Mouse (Mus musculus): ENCODE measurements around the gene Crybg2.
A peak's percentile ranks its signal among the peaks of the same experiment; 100 is the strongest.

DNA sequence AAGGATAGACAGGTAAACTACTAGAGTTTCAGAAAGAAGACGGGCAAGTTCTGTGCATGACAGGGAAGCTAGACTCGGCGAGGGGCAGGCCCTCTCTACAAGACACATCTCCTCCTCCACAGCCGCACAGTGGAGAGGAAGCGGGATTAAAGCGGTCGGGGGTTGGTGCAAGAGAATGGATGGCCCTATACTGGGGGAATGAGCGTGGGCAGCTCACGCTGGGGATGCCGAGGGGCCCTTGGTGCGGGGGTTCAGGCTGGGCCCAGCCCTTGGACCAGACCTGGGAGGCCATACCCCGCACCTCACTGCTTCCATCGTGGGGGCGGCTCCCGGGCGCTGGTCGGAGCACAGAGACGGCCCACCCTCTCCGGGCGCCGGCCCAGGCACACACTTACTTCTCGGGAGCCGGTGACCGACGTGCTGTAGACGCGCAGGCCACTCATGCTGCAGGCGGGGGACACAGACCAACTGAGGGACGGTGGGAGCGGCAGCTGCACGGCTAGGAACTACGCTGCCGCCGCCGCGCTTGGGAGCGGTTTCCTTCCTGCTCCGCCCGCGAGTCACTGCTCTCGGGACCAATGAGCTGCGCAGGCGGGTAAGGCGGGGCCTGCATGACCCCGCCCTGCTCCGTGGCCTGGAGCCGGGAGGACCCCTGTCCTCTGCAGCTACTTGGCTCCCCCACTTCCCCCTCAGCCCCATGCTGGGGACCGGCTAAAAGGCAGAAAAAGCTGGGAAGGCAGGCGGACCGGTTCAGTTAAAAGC is 67.8 kb downstream of the Crybg2 start, which contains the start of gene Sh3bgrl3:
- TF ChIP-seq CTCF (IDR thresholded peaks at IDR 0.05 in 2 of 3, conservative IDR thresholded peaks at IDR 0.05 in 1 of 3; ENCODE audit: control insufficient read depth in 1 of 3, insufficient read depth in 1 of 3, low read depth in 2 of 3, low read length in 3 of 3, poor library complexity in 1 of 3, severe bottlenecking in 1 of 3) (no peak), MAFK (IDR thresholded peaks at IDR 0.05; ENCODE audit: borderline replicate concordance, low read depth, low read length) (no peak), ETS1 (IDR thresholded peaks at IDR 0.05; ENCODE audit: low read depth, low read length) (0 out of 2 replicates have a peak, but pooled peaks have one; percentile 32), SIN3A (IDR thresholded peaks at IDR 0.05; ENCODE audit: low read length) (peak; percentile 70), MAX (IDR thresholded peaks at IDR 0.05; ENCODE audit: low read length) (0 out of 2 replicates have a peak, but pooled peaks have one; percentile 27), POLR2A (IDR thresholded peaks at IDR 0.05; ENCODE audit: control insufficient read depth in 1 of 2, insufficient read depth in 1 of 2, low read depth in 1 of 2, low read length in 2 of 2, poor library complexity in 1 of 2) (peak; percentile 87 to 91), E2F4 (IDR thresholded peaks at IDR 0.05; ENCODE audit: borderline replicate concordance, low read depth, low read length) (no peak; the same call in 1 of the 2 replicates), EP300 (IDR thresholded peaks at IDR 0.05; ENCODE audit: low read depth in 1 of 2, low read length in 2 of 2) (no peak; a peak in 1 of 4 replicates), USF2 (IDR thresholded peaks at IDR 0.05; ENCODE audit: borderline replicate concordance in 1 of 2, insufficient read depth in 1 of 2, low read depth in 1 of 2, low read length in 2 of 2) (no peak), SMC3 (IDR thresholded peaks at IDR 0.05; ENCODE audit: low read depth, low read length) (no peak)

Data from MEL (cell line).